Mouse (Mus musculus) ES-E14 (cell line): Measurements from ENCODE around the gene Hs6st3.

Source experiments
- HCFC1 ChIP-seq: IDR thresholded peaks from 2 replicates; pipeline ENCODE4 v1.6.1; 2012; ENCODE audit warnings: low read length, inconsistent platforms, borderline replicate concordance; ENCODE audit not compliant: insufficient read depth
- MAFK ChIP-seq: IDR thresholded peaks from 2 replicates; pipeline ENCODE4 v1.6.1; 2014; ENCODE audit warnings: mild to moderate bottlenecking, low read depth, low read length, inconsistent platforms; ENCODE audit not compliant: insufficient read depth
- ZC3H11A ChIP-seq: IDR thresholded peaks from 2 replicates; pipeline ENCODE4 v1.6.1; 2012; ENCODE audit warnings: low read depth, mild to moderate bottlenecking, inconsistent platforms, low read length, borderline replicate concordance
- ZNF384 ChIP-seq: IDR thresholded peaks from 2 replicates; pipeline ENCODE4 v1.6.1; 2012; ENCODE audit warnings: low read depth, low read length, inconsistent platforms

DNA sequence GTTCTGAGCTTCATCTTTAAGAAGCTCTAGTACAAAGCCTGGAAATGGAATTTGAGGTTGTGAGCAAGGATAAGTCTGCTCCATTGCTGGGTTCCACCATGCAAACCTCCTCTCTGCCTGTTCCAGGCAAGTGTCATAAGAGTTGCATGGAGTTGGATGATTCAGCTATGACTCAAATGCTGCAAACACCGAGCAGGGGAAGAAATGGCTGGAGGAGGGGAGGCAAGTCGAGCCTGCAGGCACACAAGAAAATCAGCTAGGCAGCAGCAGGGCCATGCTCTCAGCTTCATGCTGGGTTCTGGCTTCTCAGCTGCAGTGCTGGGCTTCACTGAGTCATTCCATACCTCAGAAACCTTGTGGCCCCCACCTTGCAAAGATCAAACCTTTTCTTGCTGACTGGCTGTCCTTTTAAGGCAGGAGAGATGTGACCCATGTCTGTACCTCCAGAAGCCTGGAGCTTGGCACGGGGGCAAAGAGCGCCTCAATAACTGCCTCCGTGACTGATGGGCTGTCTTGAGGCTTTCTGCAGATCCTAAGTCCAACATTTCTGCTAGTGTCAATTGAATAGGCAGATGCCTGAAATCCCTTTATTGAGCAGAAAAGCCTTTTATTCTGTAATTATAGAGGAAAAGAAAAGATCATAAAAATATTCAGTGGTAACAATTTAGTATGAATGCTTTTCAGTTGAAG, 328.9 kb downstream of the Hs6st3 start:
- TF ChIP-seq ZC3H11A (no peak), MAFK (no peak), HCFC1 (no peak), ZNF384 (no peak)
